Mouse (Mus musculus): Measurements from ENCODE around the gene Tgm5. TPM values are rescaled to one million over a fixed set of nuclear protein-coding genes. Genes with fewer than 3 reads are reported as not detected.

Tgm5 gene
- 0.04 and 0.26 TPM in 2 replicates for polyA plus RNA-seq (2012; rRNA removed; ENCODE audit: low replicate concordance)

DNA sequence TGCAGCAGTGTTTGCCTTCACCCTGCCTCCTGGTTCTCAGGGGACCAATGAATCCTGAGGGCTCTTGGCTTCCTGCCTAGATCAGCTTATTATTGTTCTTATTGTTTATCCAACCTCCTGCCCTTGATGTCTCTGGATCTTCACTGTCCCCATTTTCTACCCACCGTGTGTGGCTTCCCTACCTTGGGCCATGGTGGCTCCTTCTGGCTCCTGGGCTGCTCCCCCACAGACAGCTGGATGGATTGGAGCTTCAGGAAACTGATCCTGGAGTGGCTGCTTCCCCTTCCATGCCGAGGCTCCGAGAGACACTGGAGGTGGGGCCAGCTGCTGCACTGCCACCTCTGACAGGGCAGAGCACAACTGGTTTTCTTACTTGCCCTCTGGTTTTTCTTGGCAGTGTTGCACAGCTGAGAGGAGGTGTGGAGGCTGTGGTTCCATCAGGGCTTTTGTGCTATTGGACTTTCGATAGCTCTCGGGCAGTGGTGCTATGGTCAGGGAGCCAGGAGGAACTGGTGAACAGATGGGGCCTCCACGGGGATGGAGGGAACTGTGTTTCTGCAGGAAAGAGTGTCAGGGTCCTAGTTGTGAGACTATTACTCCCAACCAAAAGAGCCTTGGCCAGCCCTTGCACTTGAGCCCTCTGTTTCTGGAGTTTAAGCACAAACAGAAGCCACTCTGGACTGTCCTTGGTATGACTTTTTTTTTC is at the start of gene Tgm5:
Gene Tgm5, minus strand, starts transcription at position 362 of the 706 bp plus-strand sequence.

DNA sequence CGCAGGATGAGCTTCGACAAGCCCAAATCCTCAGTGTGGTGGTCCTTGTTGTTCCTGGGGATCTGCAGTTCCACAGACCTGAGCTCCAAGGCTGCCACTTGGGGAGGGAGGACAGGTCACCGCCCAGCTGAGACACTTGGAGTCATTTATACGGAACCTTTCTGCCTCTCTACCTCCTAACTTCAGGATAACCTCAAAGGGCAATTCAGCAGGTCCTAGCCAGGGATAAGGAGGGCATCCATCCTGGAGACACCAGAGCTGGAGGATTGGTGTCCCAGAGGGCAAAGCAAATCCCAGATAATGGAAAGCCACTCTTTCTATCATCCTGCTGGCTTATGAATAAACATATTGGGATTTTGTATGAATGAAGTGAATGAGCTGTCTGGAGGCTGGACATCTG is 24.1 kb upstream of the Tgm5 start, which contains the start of gene Tgm7:
Gene Tgm7, minus strand, starts transcription at position 101 of the 400 bp plus-strand sequence.

DNA sequence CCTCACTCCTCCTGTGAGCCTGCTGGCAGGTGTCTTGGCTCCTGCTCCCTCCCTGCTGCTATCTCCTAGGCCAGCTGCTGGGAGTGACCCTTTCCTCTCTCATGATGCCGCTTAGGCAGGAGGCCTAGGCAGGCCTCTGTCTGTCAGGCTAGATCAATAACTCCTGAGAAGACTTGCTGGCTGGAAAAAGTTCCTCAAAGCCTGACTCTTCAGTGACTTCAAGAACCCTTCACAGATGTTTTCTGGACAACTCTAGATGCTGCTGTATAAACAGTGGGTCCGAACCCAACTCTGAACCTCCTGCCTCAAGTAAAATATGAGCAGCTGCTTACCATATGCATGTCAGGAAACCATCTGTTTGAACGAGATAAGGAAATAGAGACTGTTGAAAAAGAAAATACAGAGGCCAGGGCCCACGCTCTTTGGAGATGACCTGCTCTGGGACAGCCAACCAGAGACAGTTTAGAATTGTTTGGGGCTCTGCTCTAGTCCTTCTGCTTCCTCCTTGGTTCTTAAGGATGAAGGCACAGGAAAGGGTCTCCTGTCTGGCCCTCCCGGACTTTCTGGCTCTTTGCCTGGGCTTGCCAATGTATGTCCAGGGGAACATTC is 48.8 kb downstream of the Tgm5 start, which contains the start of gene Epb42:
Gene Epb42, minus strand, starts transcription at position 340 of the 609 bp plus-strand sequence.

DNA sequence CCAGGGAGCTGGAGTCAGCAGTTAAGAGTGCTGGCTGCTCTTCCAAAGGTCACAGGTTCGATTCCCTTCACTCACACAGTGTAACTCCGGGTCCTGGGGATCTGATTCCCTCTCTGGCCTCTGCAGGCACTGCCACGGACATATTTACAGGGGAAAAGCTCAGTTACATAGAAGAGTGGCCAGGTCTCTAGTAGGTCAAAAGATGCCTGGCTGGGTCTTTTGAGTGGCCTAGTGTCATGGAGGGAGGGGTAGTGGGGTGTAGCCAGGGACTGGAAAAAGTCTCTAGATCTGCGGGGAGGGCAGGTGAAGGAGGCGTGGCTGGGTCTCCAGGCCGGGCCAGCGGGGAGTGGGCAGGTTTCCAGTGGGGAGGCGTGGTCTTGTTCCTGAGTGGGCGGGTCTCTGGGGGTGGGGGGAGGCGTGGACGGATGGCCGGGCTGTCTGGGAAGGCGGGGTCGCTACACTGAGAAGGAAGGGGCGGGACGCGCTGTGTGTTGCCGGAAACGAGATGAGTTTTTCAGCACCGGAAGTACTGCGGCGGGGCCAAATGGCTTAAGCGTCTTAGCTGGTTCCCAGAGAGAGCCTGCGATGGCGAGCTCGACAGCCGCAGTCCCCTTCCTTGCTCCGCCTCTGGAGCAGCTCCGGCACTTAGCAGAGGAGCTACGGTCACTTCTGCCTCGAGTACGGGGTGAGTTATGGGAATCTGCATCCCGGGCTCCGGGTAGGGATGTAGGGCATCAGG is 77.5 kb downstream of the Tgm5 start, which contains the start of gene Ccndbp1:
Gene Ccndbp1, plus strand, starts transcription at position 479 of the 739 bp plus-strand sequence.

Other genes starting within 250 kb of the Tgm5 start
- gene Cdan1, start 235.7 kb downstream of the Tgm5 start, polyA plus RNA-seq (2012; rRNA removed; ENCODE audit: low replicate concordance) = 14.7 and 15.6 TPM in 2 replicates
- 1.2 and 3.5 TPM in 2 replicates for gene Ttbk2, start 235.2 kb downstream of the Tgm5 start, polyA plus RNA-seq (2012; rRNA removed; ENCODE audit: low replicate concordance)
- gene Ubr1, start 115.1 kb downstream of the Tgm5 start, polyA plus RNA-seq (2012; rRNA removed; ENCODE audit: low replicate concordance) = 4.0 and 7.2 TPM in 2 replicates
- 3.5 and 4.1 TPM in 2 replicates for gene Tmem62, start 108.8 kb downstream of the Tgm5 start, polyA plus RNA-seq (2012; rRNA removed; ENCODE audit: low replicate concordance)
- gene Ccndbp1, start 77.4 kb downstream of the Tgm5 start, polyA plus RNA-seq (2012; rRNA removed; ENCODE audit: low replicate concordance) = 6.6 and 7.3 TPM in 2 replicates
- gene Epb42, start 48.8 kb downstream of the Tgm5 start, polyA plus RNA-seq (2012; rRNA removed; ENCODE audit: low replicate concordance) = 0.22 and 0.28 TPM in 2 replicates
- not detected in 2 replicates for gene Tgm7, start 24.0 kb upstream of the Tgm5 start, polyA plus RNA-seq (2012; rRNA removed; ENCODE audit: low replicate concordance)
- gene Adal, start 54.6 kb upstream of the Tgm5 start, polyA plus RNA-seq (2012; rRNA removed; ENCODE audit: low replicate concordance) = 0.78 and 2.4 TPM in 2 replicates
- 6.7 and 9.9 TPM in 2 replicates for gene Lcmt2, start 54.8 kb upstream of the Tgm5 start, polyA plus RNA-seq (2012; rRNA removed; ENCODE audit: low replicate concordance)
- gene Tubgcp4, start 84.8 kb upstream of the Tgm5 start, polyA plus RNA-seq (2012; rRNA removed; ENCODE audit: low replicate concordance) = 8.6 and 20.6 TPM in 2 replicates
- 1.4 and 2.0 TPM in 2 replicates for gene Zscan29, start 85.3 kb upstream of the Tgm5 start, polyA plus RNA-seq (2012; rRNA removed; ENCODE audit: low replicate concordance)
- 2.9 and 10.6 TPM in 2 replicates for gene Trp53bp1, start 185.6 kb upstream of the Tgm5 start, polyA plus RNA-seq (2012; rRNA removed; ENCODE audit: low replicate concordance)
- 1.3 and 2.9 TPM in 2 replicates for gene Map1a, start 203.8 kb upstream of the Tgm5 start, polyA plus RNA-seq (2012; rRNA removed; ENCODE audit: low replicate concordance)